Mouse (Mus musculus): ENCODE data around the gene Glt6d1.
A peak's percentile ranks its signal among the peaks of the same experiment; 100 is the strongest.
"Not testable (repeated sequence)": the region's sequence is repeated elsewhere in the genome, so short reads cannot be mapped to it uniquely, and the experiment has no call there.

The Glt6d1 gene

GRCm38 (mm10) chr2:25815748-25816147, at the start of gene Glt6d1:
TSS of gene Glt6d1 (minus strand) at chr2:25815848.
- not testable (repeated sequence) for DNase-seq (ENCODE audit: low spot score)

- no peak for DNase-seq (ENCODE audit: low spot score)
Observed at GRCm38 (mm10) chr2:25865412-25865811, 49.8 kb upstream of the Glt6d1 start.

- no peak for DNase-seq (ENCODE audit: low spot score)
Observed at GRCm38 (mm10) chr2:25864230-25864629, 48.6 kb upstream of the Glt6d1 start.

DNA sequence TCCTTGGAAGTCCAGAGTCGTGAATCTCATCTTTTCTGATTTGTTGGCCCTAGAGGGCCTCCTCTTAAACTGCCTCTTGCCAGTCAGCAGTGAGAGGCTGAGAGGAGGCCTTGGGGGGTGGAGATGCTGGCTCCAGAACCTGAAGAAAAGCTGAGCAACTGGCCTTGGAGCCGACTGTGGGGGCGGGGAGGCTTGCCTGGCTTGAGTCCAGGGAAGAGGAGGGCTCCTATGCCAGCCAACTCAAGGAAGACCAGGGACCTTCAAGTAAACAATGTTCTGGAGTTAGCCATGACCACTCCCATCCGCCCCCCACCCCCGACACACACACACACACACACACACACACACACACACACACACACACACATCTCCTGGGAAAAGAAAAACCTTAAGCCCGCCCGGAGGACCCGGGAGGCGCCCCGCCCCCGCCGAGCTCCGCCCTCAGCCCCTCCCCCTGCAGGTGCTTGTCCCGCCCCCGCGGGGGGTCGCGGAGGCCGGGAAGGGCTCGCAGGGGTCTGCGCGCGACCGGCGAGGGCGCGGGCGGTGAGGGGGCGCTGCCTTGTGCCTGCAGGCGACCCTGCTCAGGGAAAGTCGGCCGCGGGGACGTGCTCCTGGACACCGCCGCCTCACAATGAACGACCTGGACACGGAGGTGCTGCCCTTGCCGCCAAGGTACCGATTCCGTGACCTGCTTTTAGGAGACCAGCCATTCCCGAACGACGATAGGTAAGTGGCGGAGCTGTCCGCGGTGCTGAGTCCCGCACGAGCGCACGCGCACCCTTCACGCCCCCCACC, 47.9 kb upstream of the Glt6d1 start, which contains the start of gene Kcnt1:
Gene Kcnt1 (plus strand): TSS at position 398 of the 795 bp plus-strand sequence.
- DNase-seq (ENCODE audit: low spot score): no peak

GRCm38 (mm10) chr2:25862696-25863270, 47.1 kb upstream of the Glt6d1 start:
- no peak for DNase-seq (ENCODE audit: low spot score)

GRCm38 (mm10) chr2:25862038-25862437, 46.4 kb upstream of the Glt6d1 start:
- no peak for DNase-seq (ENCODE audit: low spot score)

- no peak for DNase-seq (ENCODE audit: low spot score)
Observed at GRCm38 (mm10) chr2:25859891-25860290, 44.2 kb upstream of the Glt6d1 start.

GRCm38 (mm10) chr2:25853998-25854397, 38.4 kb upstream of the Glt6d1 start:
- no peak for DNase-seq (ENCODE audit: low spot score)

- no peak for DNase-seq (ENCODE audit: low spot score)
Observed at GRCm38 (mm10) chr2:25852626-25853025, 37.0 kb upstream of the Glt6d1 start.

DNA sequence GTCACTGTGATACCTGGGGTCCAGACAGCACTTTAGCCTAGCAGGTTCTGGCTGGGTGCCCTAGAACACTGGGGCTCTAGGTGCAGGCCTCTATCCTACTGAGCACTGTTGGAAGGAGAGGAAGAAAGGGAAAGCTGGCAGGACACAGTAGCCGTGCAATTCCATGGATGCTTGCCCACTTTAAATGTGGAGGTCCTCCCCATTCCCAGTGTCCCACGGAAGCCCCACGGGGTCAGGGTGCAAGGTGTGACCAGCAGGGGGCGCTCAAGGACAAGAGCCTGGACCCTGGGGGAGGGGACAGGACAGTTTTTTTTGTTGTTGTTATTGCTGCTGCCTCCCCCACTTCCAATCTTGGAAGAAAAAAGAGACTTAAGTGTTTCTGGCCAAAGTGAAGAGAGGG, 34.7 kb upstream of the Glt6d1 start:
- DNase-seq (ENCODE audit: low spot score): peak; percentile 40

DNA sequence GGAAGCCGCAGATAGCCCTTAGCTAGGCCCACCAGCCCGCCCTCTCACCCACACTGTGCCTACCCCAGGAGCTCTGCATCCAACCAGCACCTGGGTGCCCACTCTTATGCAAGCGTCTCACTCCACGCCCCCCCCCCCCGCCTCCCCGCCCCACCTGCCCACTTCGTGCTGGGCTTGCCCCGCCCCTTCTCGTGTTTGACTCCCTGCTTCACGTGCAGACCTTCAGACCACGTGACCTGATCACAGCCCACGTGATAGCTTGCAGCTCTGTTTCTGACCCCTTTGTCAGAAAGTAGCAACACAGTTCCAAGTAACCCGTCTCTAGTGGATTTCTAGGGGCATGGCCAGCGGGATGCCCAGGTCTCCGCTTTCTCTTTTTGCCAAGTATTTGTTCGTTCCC, 31.6 kb upstream of the Glt6d1 start, which contains the start of gene Sohlh1:
Gene Sohlh1 (minus strand): TSS at position 23 of the 400 bp plus-strand sequence.
- DNase-seq (ENCODE audit: low spot score): no peak

DNA sequence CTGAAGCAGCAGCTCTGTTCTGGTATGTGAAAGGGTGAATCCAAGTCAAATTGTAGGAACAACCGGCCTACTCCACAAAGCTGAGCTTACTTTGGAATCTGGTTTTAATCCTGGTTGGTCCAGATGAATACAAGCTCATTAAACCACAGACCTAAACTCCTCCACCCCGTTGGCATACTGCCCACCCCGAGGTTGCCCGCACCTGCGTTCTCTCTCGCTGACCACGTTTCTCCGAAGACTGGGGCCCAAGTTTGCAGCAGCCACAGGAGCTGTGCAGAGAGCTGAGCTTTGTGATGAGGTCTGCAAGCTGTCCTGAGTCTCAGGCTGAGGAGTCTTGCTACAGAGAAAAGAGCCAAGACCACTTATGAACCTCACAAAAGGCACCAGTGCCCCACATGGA, 30.9 kb upstream of the Glt6d1 start:
- no peak for DNase-seq (ENCODE audit: low spot score)

GRCm38 (mm10) chr2:25844097-25844496, 28.4 kb upstream of the Glt6d1 start:
- no peak for DNase-seq (ENCODE audit: low spot score)

- DNase-seq (ENCODE audit: low spot score): no peak
Observed at GRCm38 (mm10) chr2:25842758-25843157, 27.1 kb upstream of the Glt6d1 start.

DNA sequence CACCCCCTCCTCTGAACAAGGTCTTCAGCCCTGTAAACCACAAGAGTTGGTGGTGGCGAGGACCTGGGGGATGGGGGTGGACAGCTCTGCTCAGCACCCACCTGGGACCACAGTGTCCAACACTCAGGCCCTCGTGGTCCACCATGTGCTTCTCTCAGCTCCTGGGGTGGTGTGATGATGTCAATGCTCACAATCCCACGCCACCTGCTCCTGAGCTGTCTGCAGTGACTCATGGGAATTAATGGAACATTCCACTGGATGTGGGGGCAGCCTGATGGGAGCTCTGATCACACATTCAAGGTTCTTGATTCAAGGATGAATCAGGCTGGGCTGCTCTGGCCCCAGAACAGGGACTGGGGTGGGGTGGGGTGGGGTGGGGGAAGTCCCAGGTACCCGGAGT, 26.5 kb upstream of the Glt6d1 start:
- DNase-seq (ENCODE audit: low spot score): no peak

DNA sequence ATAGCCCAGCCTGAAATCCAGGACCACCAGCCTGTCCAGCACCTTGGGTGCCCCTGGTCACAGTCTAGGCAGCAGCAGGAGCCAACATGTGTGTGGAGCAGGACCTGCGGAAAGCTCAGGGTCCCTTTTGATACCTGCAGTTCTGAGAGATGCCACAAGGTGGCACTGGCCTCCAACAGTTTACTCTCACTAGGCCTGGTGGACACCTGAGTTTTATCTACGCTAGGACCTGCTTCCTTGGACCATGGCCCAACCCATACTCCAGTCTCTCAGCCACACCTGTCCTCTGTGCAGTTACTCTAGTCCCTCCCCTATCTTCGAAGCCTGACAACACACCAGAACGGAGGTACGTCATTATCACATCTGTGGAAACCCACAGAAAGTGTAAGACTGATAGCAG, 20.6 kb upstream of the Glt6d1 start:
- DNase-seq (ENCODE audit: low spot score): peak; percentile 60

DNA sequence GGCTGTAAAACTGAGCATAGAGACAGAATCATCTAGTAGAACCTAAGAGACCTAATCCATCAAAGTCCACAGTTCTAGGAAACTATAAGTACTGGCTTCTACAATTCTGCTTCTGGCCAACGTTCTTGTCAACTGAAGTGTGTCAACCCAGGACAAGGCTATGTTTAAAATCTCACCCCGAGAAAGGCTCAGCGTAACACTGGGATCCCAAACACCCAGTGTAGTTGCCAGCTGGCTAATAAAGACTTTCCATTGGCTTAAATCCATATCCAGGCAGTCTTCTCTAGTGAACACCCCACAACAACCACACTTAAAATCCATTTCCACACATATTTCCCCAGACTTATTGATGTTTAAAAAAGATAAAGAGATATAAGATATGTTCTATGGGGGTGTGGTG, 15.1 kb upstream of the Glt6d1 start:
- DNase-seq (ENCODE audit: low spot score): no peak

- no peak for DNase-seq (ENCODE audit: low spot score)
Observed at GRCm38 (mm10) chr2:25828344-25828947, 12.8 kb upstream of the Glt6d1 start.

DNA sequence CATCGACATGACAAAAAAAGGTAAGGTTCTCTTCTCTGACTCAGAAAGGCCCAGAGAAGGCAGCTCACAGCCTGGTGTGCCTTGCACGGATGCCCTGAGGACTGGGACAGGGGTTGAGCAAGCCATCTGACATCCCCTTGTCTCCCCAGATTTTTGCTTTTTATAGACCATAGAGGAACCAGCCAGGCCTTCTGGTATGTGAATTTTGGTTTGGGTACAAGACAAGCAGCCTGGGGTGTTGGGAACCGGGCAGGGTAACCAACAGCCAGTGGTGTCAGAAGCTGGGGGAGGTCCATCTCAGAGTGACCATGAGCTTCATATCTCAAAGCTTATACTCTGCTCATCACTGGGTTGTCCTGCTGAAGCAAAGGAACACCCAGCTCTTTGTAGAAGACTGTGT, 9.1 kb upstream of the Glt6d1 start:
- no peak for DNase-seq (ENCODE audit: low spot score)

DNA sequence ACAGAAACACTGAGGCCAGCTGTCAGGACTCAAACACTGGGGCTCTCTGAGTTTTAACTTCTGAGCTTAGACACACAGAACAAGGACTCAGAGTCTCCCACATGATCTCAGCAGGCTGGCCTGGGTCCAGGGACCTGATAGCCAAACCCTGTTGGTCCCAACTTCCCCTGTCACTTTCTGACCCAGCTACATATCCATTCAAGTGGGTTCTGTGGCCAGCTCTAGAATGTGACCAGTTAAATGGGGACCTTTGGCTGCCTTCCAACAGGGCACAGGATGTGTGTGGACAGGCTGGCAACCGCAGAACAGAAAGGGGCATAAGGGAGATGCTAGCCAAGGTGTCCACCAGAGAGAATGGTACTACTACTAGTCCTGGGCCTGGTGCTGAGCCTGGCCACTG, 7.2 kb upstream of the Glt6d1 start, which contains the start of gene Lcn9:
Gene Lcn9 (plus strand): TSS at position 348 of the 400 bp plus-strand sequence.
- no peak for DNase-seq (ENCODE audit: low spot score)

- DNase-seq (ENCODE audit: low spot score): no peak
Observed at GRCm38 (mm10) chr2:25813364-25813763, 2.3 kb downstream of the Glt6d1 start.

DNA sequence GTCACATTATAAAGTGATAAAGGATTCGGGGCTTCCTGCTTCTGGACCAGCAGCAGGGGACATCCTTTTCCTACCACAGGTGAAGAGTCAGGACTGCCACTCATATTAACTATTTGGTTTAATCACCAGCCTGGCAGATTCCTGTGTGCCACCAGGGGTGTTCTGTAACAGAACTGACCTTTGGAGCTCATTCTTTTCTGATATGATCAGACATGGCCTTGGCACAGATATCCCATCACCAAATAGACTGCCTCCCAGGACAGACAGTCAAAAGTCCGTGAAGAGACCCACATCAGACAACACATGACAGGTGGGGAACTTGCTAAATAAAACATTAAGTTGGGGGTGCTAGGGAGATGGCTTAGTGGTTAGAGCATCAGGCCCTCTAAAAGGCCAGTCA, 3.9 kb downstream of the Glt6d1 start:
- no peak for DNase-seq (ENCODE audit: low spot score)

DNA sequence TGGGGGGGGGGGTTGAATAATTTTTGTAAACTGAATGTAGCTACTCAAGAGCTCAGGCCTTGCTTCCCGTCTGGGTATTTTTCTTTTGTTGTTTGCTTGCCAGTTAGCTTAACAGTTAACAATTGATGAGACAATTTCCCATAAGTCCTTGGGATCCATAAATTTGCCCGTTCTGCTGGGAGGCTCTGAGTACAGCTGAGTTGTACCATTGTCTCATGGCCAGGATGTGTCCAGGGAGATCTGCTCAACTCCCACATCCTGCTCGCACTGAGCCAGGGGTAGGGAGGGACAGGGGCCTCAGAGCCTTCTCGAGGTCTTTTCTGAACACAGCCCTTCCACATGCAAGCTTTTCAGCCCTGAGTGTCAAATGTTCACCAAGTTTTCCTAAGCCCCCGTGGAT, 17.6 kb downstream of the Glt6d1 start:
- no peak for DNase-seq (ENCODE audit: low spot score)

Data from c-Kit-positive CD71-positive TER-119-positive erythroid progenitor cells, embryonic 14.5 days (primary cell).